Mouse (Mus musculus) kidney, adult 2 months (tissue): ENCODE data around the gene Pigo. TPM values are rescaled to one million over a fixed set of nuclear protein-coding genes. Genes with fewer than 3 reads are reported as not detected.

ENCODE experiments used
- DNase-seq: peaks from one replicate; pipeline ENCODE4 v3.0.0; 2021
- H3K27ac ChIP-seq: fragments of 200-500 bp; 2 replicates; pipeline ENCODE4 v1.5.1; 2012; ENCODE audit warnings: low read depth, low read length, control low read depth, inconsistent platforms; ENCODE audit not compliant: insufficient read depth
- H3K27me3 ChIP-seq: fragments of 200-500 bp; replicated peaks from 2 replicates; pipeline ENCODE4 v1.6.1; 2012; ENCODE audit warnings: mild to moderate bottlenecking, moderate library complexity, low read length, inconsistent platforms; ENCODE audit not compliant: control insufficient read depth, insufficient read depth
- H3K36me3 ChIP-seq: fragments of 200-500 bp; 2 replicates; pipeline ENCODE4 v1.6.1; 2012; ENCODE audit warnings: mild to moderate bottlenecking, moderate library complexity, low read length, inconsistent platforms; ENCODE audit not compliant: control insufficient read depth, insufficient read depth
- H3K4me1 ChIP-seq: fragments of 200-500 bp; 2 replicates; pipeline ENCODE4 v1.6.1; 2011; ENCODE audit warnings: low read length; ENCODE audit not compliant: control insufficient read depth, insufficient read depth
- H3K4me3 ChIP-seq: fragments of 200-500 bp; 2 replicates; pipeline ENCODE4 v1.5.1; 2011; ENCODE audit warnings: mild to moderate bottlenecking, low read depth, low read length, control low read depth; ENCODE audit not compliant: insufficient read depth
- CTCF ChIP-seq: fragments of 200-500 bp; conservative IDR thresholded peaks from 2 replicates; pipeline ENCODE4 v1.5.1; 2011; ENCODE audit warnings: low read depth, mild to moderate bottlenecking, control low read depth, low read length, moderate library complexity, mixed read lengths; ENCODE audit not compliant: insufficient read depth, insufficient read length
- POLR2A ChIP-seq: fragments of 200-500 bp; IDR thresholded peaks from one replicate; pipeline ENCODE4 v1.6.1; 2011; ENCODE audit warnings: low read depth, low read length, control low read depth
- WGBS: fragments of 180-500 bp; shearing (Covaris S2); methylation state at CpG from one replicate; pipeline ENCODE4 v1.1.7; 2018; 5-methylcytosine and 5-hydroxymethylcytosine counted together
- polyA plus RNA-seq: library from polyadenylated mRNA; depleted of rRNA; stranded (reverse); fragments of >200 nt; gene quantifications from 2 replicates; pipeline ENCODE4 v1.2.3, GENCODE M21; 2012

The Pigo gene
- polyA plus RNA-seq, 1 experiment: 24.6 TPM

- H3K36me3 ChIP-seq: no peaks in the 10 kb centered on the region
- 20% methylated on average over 8 of the region's 8 CpGs for WGBS
- H3K27me3 ChIP-seq: no peaks in the 10 kb centered on the region
- TF ChIP-seq POLR2A: no peak
- TF ChIP-seq CTCF: no peak
- no peak overlapping the region for H3K27ac ChIP-seq
- peak overlapping the region; percentile 31; the same call in 1 of the 2 replicates for H3K4me3 ChIP-seq
- peaks cover 9% of the 10 kb centered on the region; the same call in 1 of the 2 replicates for H3K4me1 ChIP-seq
- DNase-seq: no peak
These were observed 32.8 kb upstream of the Pigo start for GRCm38 (mm10) chr4:43058392-43058752.

- H3K4me3 ChIP-seq: no peak overlapping the region
- no peaks in the 10 kb centered on the region for H3K27me3 ChIP-seq
- no peak overlapping the region for H3K27ac ChIP-seq
- TF ChIP-seq CTCF (no peak), POLR2A (no peak)
- no peaks in the 10 kb centered on the region for H3K36me3 ChIP-seq
- peaks cover 9% of the 10 kb centered on the region; the same call in 1 of the 2 replicates for H3K4me1 ChIP-seq
- 84% methylated on average over 5 of the region's 5 CpGs for WGBS
- no peak for DNase-seq
These were observed 32.0 kb upstream of the Pigo start for GRCm38 (mm10) chr4:43057654-43058053.

- peak; percentile 78 for DNase-seq
- Histone ChIP-seq H3K4me3 (no peak overlapping the region), H3K36me3 (no peaks in the 10 kb centered on the region), H3K4me1 (no peaks in the 10 kb centered on the region), H3K27me3 (no peaks in the 10 kb centered on the region), H3K27ac (no peak overlapping the region)
- WGBS: 5% methylated on average over 4 of the region's 4 CpGs
- TF ChIP-seq CTCF (peak; percentile 53), POLR2A (no peak)
These were observed 27.0 kb upstream of the Pigo start for GRCm38 (mm10) chr4:43052627-43053026.

- H3K4me1 ChIP-seq: peaks cover 3% of the 10 kb centered on the region
- TF ChIP-seq POLR2A (no peak), CTCF (peak; percentile 60)
- H3K4me3 ChIP-seq: no peak overlapping the region
- H3K36me3 ChIP-seq: no peaks in the 10 kb centered on the region
- DNase-seq: peak; percentile 91
- H3K27me3 ChIP-seq: no peaks in the 10 kb centered on the region
- no peak overlapping the region for H3K27ac ChIP-seq
- WGBS: 7% methylated on average over 5 of the region's 5 CpGs
These were observed 21.6 kb upstream of the Pigo start for GRCm38 (mm10) chr4:43047231-43047630.

GRCm38 (mm10) chr4:43046607-43047006, 21.0 kb upstream of the Pigo start:
- H3K4me3 ChIP-seq: no peak overlapping the region
- no peak for TF ChIP-seq POLR2A
- TF ChIP-seq CTCF: no peak
- WGBS: 49% methylated on average over 5 of the region's 5 CpGs

GRCm38 (mm10) chr4:43045659-43046302, 20.2 kb upstream of the Pigo start, which contains the start of gene Fam214b:
Gene Fam214b, minus strand, starts transcription at chr4:43046220.
- under 1% methylated on average over 33 of the region's 33 CpGs for WGBS
- H3K27me3 ChIP-seq: no peaks in the 10 kb centered on the region
- TF ChIP-seq POLR2A (no peak), CTCF (no peak)
- peak within 1 kb of the TSS; percentile 74 for H3K4me3 ChIP-seq
- no peaks in the 10 kb centered on the region for H3K36me3 ChIP-seq
- peak within 1 kb of the TSS; percentile 85 for H3K27ac ChIP-seq
- DNase-seq: peak; percentile 100
- peaks cover 3% of the 10 kb centered on the region for H3K4me1 ChIP-seq

More at GRCm38 (mm10) chr4:43046607-43047006, 21.0 kb upstream of the Pigo start:
- Histone ChIP-seq H3K36me3 (no peaks in the 10 kb centered on the region), H3K27me3 (no peaks in the 10 kb centered on the region), H3K27ac (0 out of 2 replicates have a peak overlapping the region, but pooled peaks have one; percentile 29), H3K4me1 (peaks cover 3% of the 10 kb centered on the region)
- DNase-seq: no peak

GRCm38 (mm10) chr4:43045285-43045658, 19.7 kb upstream of the Pigo start:
- Histone ChIP-seq H3K27ac (peak overlapping the region; percentile 85), H3K4me3 (peak overlapping the region; percentile 63), H3K27me3 (no peaks in the 10 kb centered on the region), H3K36me3 (no peaks in the 10 kb centered on the region), H3K4me1 (peaks cover 3% of the 10 kb centered on the region)
- DNase-seq: no peak
- TF ChIP-seq CTCF (no peak), POLR2A (no peak)
- WGBS: 3% methylated on average over 13 of the region's 13 CpGs
